Mouse (Mus musculus) kidney, adult 2 months (tissue): ENCODE measurements around the gene Dtx3l. TPM values are rescaled to one million over a fixed set of nuclear protein-coding genes. Genes with fewer than 3 reads are reported as not detected.

Source experiments
- DNase-seq: peaks from one replicate; pipeline ENCODE4 v3.0.0; 2021
- H3K27ac ChIP-seq: fragments of 200-500 bp; 2 replicates; pipeline ENCODE4 v1.5.1; 2012; ENCODE audit warnings: low read depth, low read length, control low read depth, inconsistent platforms; ENCODE audit not compliant: insufficient read depth
- H3K27me3 ChIP-seq: fragments of 200-500 bp; replicated peaks from 2 replicates; pipeline ENCODE4 v1.6.1; 2012; ENCODE audit warnings: mild to moderate bottlenecking, moderate library complexity, low read length, inconsistent platforms; ENCODE audit not compliant: control insufficient read depth, insufficient read depth
- H3K36me3 ChIP-seq: fragments of 200-500 bp; 2 replicates; pipeline ENCODE4 v1.6.1; 2012; ENCODE audit warnings: mild to moderate bottlenecking, moderate library complexity, low read length, inconsistent platforms; ENCODE audit not compliant: control insufficient read depth, insufficient read depth
- H3K4me1 ChIP-seq: fragments of 200-500 bp; 2 replicates; pipeline ENCODE4 v1.6.1; 2011; ENCODE audit warnings: low read length; ENCODE audit not compliant: control insufficient read depth, insufficient read depth
- H3K4me3 ChIP-seq: fragments of 200-500 bp; 2 replicates; pipeline ENCODE4 v1.5.1; 2011; ENCODE audit warnings: mild to moderate bottlenecking, low read depth, low read length, control low read depth; ENCODE audit not compliant: insufficient read depth
- CTCF ChIP-seq: fragments of 200-500 bp; conservative IDR thresholded peaks from 2 replicates; pipeline ENCODE4 v1.5.1; 2011; ENCODE audit warnings: low read depth, mild to moderate bottlenecking, control low read depth, low read length, moderate library complexity, mixed read lengths; ENCODE audit not compliant: insufficient read depth, insufficient read length
- POLR2A ChIP-seq: fragments of 200-500 bp; IDR thresholded peaks from one replicate; pipeline ENCODE4 v1.6.1; 2011; ENCODE audit warnings: low read depth, low read length, control low read depth
- WGBS: fragments of 180-500 bp; shearing (Covaris S2); methylation state at CpG from one replicate; pipeline ENCODE4 v1.1.7; 2018; 5-methylcytosine and 5-hydroxymethylcytosine counted together
- polyA plus RNA-seq: library from polyadenylated mRNA; depleted of rRNA; stranded (reverse); fragments of >200 nt; gene quantifications from 2 replicates; pipeline ENCODE4 v1.2.3, GENCODE M21; 2012

Dtx3l gene
- polyA plus RNA-seq, 1 experiment = 5.4 TPM

DNA sequence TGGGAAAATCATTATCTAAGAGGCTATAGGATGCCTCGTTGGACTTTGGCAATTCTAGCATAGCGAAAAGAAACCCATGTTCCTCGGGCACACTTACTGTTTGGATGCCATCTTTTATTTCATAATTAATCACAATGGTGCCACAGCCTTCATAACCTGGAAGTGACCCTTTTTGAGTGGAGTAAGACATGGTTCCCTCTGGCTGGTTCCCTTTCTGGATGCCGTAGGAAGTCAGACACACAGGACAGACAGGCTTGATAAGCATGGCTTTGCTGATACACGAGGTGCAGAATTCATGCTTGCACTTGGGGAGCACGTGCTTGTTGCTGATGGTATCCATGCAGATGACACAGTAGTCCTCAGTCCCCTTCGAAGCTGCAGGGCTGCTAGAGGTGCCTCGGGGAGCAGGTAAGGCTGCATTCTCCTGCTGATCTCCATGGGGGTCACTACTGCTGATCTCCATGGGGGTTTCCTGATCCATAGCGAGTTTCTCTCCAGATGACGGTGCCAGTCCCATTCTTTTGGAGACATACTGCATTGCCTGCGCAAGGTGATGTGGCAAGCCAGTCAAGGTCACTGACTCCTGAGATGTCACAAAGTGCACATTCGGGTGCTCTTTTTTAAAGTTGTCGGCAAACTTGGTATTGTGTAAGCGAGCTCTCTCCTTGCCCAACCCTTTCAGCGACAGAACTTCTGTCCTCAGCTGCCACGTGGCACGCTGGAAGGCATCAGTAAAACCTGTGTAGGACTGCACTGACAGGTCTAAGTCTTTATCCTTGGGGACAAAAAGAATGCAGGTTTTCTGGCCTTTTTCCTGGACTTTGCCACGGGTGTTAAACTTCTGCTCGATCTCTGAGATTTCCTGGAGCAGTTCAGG, 6.5 kb downstream of the Dtx3l start:
- Histone ChIP-seq H3K4me1 (no peaks in the 10 kb centered on the region), H3K4me3 (no peak overlapping the region), H3K27ac (no peak overlapping the region), H3K36me3 (no peaks in the 10 kb centered on the region; the same call in none of the 2 replicates), H3K27me3 (no peaks in the 10 kb centered on the region)
- 86% methylated on average over 19 of the region's 19 CpGs for WGBS
- TF ChIP-seq POLR2A (no peak), CTCF (no peak)
- DNase-seq = no peak

DNA sequence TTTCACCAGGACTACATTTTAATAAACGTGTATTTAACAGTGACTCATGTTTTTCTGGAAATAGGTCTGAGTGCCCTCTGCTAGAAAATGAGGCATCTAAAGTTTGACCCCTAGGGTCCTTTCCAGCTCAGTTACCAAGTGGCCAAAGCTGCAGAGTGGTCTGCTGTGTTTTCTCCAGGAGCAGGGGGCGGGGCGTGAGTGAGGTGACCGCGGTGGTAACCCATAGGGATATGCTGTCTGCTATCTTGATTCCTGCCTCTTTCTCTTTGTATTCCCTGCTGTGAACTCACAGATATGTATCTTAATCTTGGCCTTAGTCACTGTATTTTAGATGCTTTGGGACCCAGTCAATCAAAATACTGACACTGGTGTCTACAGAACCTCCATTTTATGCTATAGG, 14.6 kb downstream of the Dtx3l start:
- DNase-seq = no peak
- no peak for TF ChIP-seq POLR2A
- TF ChIP-seq CTCF = no peak
- Histone ChIP-seq H3K4me1 (peaks cover 4% of the 10 kb centered on the region; the same call in 1 of the 2 replicates), H3K27ac (no peak overlapping the region), H3K4me3 (no peak overlapping the region), H3K27me3 (no peaks in the 10 kb centered on the region), H3K36me3 (no peaks in the 10 kb centered on the region; the same call in 1 of the 2 replicates)
- WGBS = 88% methylated on average over 5 of the region's 5 CpGs

GRCm38 (mm10) chr16:35923546-35924198, 15.3 kb downstream of the Dtx3l start:
- 77% methylated on average over 7 of the region's 7 CpGs for WGBS
- TF ChIP-seq CTCF (no peak), POLR2A (no peak)
- Histone ChIP-seq H3K27ac (no peak overlapping the region), H3K4me1 (peaks cover 4% of the 10 kb centered on the region; the same call in 1 of the 2 replicates), H3K4me3 (no peak overlapping the region), H3K36me3 (no peaks in the 10 kb centered on the region), H3K27me3 (no peaks in the 10 kb centered on the region)
- no peak for DNase-seq

- no peak for TF ChIP-seq CTCF
- TF ChIP-seq POLR2A = no peak
- WGBS = 44% methylated on average over 3 of the region's 3 CpGs
- no peaks in the 10 kb centered on the region for H3K36me3 ChIP-seq
- DNase-seq = no peak
- no peak overlapping the region for H3K27ac ChIP-seq
- H3K4me1 ChIP-seq = peaks cover 4% of the 10 kb centered on the region; the same call in 1 of the 2 replicates
- H3K4me3 ChIP-seq = no peak overlapping the region
- no peaks in the 10 kb centered on the region for H3K27me3 ChIP-seq
Observed at GRCm38 (mm10) chr16:35922301-35922895, 16.6 kb downstream of the Dtx3l start.

- H3K4me1 ChIP-seq = peaks cover 4% of the 10 kb centered on the region; the same call in 1 of the 2 replicates
- WGBS = 67% methylated on average over 2 of the region's 2 CpGs
- no peak overlapping the region for H3K4me3 ChIP-seq
- peak; percentile 67 for DNase-seq
- no peak for TF ChIP-seq CTCF
- TF ChIP-seq POLR2A = no peak
- no peaks in the 10 kb centered on the region for H3K36me3 ChIP-seq
- H3K27ac ChIP-seq = peak overlapping the region; percentile 41
- H3K27me3 ChIP-seq = no peaks in the 10 kb centered on the region
Observed at GRCm38 (mm10) chr16:35921676-35922235, 17.2 kb downstream of the Dtx3l start.

DNA sequence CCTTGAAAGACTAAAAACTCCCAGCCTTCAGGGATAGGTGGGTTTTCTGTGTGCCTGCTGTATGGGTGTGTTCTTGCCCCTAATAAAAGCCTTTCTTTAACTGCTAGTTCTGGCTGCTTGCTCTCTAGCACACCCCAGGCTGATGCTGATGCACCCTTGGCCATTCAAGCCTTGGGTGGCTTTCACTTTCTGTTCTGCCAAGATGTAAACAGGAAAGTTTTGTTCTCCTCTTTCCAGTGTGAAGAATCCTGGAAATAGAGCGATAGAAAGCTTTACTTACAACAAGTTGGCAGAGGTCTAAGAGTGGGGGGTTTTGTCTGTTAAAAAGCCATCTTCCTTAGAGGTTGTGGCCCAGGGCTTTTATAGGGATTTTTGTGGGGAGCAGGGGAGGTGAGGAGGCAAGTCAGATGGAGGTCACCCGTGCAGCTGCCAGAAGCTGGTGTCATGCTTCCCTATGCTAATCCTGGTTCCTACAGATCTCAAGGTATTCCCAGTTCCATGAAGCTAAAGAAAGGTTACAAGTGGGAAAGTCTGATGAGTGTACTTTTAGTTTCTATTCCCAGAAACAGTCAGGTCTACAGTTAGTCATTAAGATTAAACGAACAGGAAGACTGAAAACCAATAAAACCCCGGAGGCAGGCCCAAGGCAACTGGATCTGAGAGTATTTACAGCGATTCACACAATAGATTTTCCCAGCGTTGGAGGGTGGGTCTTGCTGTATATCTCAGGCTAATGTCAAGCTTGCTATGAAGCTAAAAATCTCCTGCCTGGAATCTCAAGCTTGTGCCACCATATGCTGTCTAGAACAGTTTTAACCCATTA, 20.0 kb downstream of the Dtx3l start:
- TF ChIP-seq POLR2A (no peak), CTCF (no peak)
- Histone ChIP-seq H3K36me3 (no peaks in the 10 kb centered on the region), H3K4me3 (no peak overlapping the region), H3K27ac (no peak overlapping the region), H3K4me1 (peaks cover 8% of the 10 kb centered on the region; the same call in 1 of the 2 replicates), H3K27me3 (no peaks in the 10 kb centered on the region)
- DNase-seq = peak; percentile 19
- 53% methylated on average over 6 of the region's 6 CpGs for WGBS
